Mouse (Mus musculus) cortical plate, adult 2 months (tissue): ENCODE results near the gene Naa80.

Source experiments
- CTCF ChIP-seq: fragments of 200-500 bp; IDR thresholded peaks from 2 replicates; pipeline ENCODE4 v1.5.1; 2011; ENCODE audit warnings: mild to moderate bottlenecking, control low read depth, low read length; ENCODE audit not compliant: insufficient read depth; ENCODE audit errors: extremely low read depth
- POLR2A ChIP-seq: fragments of 200-500 bp; IDR thresholded peaks from 2 replicates; pipeline ENCODE4 v1.6.1; 2011; ENCODE audit warnings: mild to moderate bottlenecking, low read length, control low read depth; ENCODE audit not compliant: insufficient read depth; ENCODE audit errors: extremely low read depth

DNA sequence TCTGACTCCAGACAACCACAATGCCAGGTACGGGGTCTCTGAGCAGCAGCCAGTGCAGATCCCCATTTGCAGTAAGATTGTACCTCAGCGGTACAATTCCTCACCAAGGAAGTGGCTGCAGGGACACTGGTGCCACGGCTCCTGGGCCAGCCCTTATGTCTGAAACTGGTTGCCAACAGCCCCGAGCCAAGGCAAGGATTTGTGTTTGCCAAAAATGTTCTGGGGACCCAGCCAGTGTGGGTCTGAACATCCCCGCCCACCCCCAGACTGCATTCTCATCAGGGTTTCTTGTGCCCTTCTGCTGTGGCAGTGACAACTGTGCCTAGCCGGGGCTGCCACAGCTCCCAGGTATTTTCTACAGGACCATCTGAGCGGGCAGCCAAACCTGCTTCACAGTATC lies 40.5 kb upstream of the Naa80 start:
- no peak for TF ChIP-seq CTCF
- no peak for TF ChIP-seq POLR2A
